Mouse (Mus musculus) E14TG2a.4 (cell line): ENCODE measurements around the gene Slc9a9.

Source experiments
- H3K27me3 ChIP-seq: 2 replicates; pipeline ENCODE4 v1.6.1; 2014; ENCODE audit warnings: low read length, control low read depth; ENCODE audit not compliant: insufficient read depth
- H3K36me3 ChIP-seq: 2 replicates; pipeline ENCODE4 v1.6.1; 2014; ENCODE audit warnings: low read length, control low read depth; ENCODE audit not compliant: insufficient read depth
- H3K4me1 ChIP-seq: replicated peaks from 2 replicates; pipeline ENCODE4 v1.6.1; 2014; ENCODE audit warnings: low read depth, low read length, control low read depth
- H3K4me3 ChIP-seq: replicated peaks from 2 replicates; pipeline ENCODE4 v1.5.1; 2014; ENCODE audit warnings: mild to moderate bottlenecking, low read length
- H3K9me3 ChIP-seq: 2 replicates; pipeline ENCODE4 v1.6.1; 2014; ENCODE audit warnings: low read length, control low read depth
- CTCF ChIP-seq: conservative IDR thresholded peaks from 2 replicates; pipeline ENCODE4 v1.5.1; 2014; ENCODE audit warnings: low read length
- NANOG ChIP-seq: IDR thresholded peaks from 2 replicates; pipeline ENCODE4 v1.6.1; 2014; ENCODE audit warnings: borderline replicate concordance, low read length, mixed read lengths
- POU5F1 ChIP-seq: IDR thresholded peaks from 2 replicates; pipeline ENCODE4 v1.6.1; 2014; ENCODE audit warnings: low read length, borderline replicate concordance

Slc9a9 gene

GRCm38 (mm10) chr9:94750935-94751637 is 81.4 kb downstream of the Slc9a9 start:
- Histone ChIP-seq H3K9me3 (no peaks in the 10 kb centered on the region), H3K36me3 (no peaks in the 10 kb centered on the region), H3K4me1 (0 out of 2 replicates have a peak, but pooled peaks cover 6% of the 10 kb centered on the region), H3K27me3 (peaks cover 15% of the 10 kb centered on the region), H3K4me3 (no peak overlapping the region)
- TF ChIP-seq NANOG = no peak
- no peak for TF ChIP-seq POU5F1
- no peak for TF ChIP-seq CTCF

GRCm38 (mm10) chr9:94751638-94752021 is 81.9 kb downstream of the Slc9a9 start:
- TF ChIP-seq NANOG = no peak
- Histone ChIP-seq H3K36me3 (no peaks in the 10 kb centered on the region), H3K4me3 (no peak overlapping the region), H3K27me3 (peaks cover 15% of the 10 kb centered on the region), H3K9me3 (no peaks in the 10 kb centered on the region), H3K4me1 (0 out of 2 replicates have a peak, but pooled peaks cover 6% of the 10 kb centered on the region)

GRCm38 (mm10) chr9:94752121-94752520 is 82.4 kb downstream of the Slc9a9 start:
- Histone ChIP-seq H3K9me3 (no peaks in the 10 kb centered on the region), H3K36me3 (no peaks in the 10 kb centered on the region), H3K27me3 (peaks cover 15% of the 10 kb centered on the region), H3K4me3 (no peak overlapping the region), H3K4me1 (0 out of 2 replicates have a peak, but pooled peaks cover 6% of the 10 kb centered on the region)
- TF ChIP-seq POU5F1 = no peak
- no peak for TF ChIP-seq NANOG
- TF ChIP-seq CTCF = no peak

GRCm38 (mm10) chr9:94759904-94760303 is 90.2 kb downstream of the Slc9a9 start:
- H3K4me1 ChIP-seq = no peaks in the 10 kb centered on the region
- TF ChIP-seq CTCF (no peak), POU5F1 (no peak), NANOG (no peak)
- no peak overlapping the region for H3K4me3 ChIP-seq
- no peaks in the 10 kb centered on the region for H3K36me3 ChIP-seq
- no peaks in the 10 kb centered on the region for H3K9me3 ChIP-seq
- no peaks in the 10 kb centered on the region for H3K27me3 ChIP-seq

- Histone ChIP-seq H3K4me1 (no peaks in the 10 kb centered on the region), H3K36me3 (no peaks in the 10 kb centered on the region), H3K27me3 (no peaks in the 10 kb centered on the region), H3K9me3 (no peaks in the 10 kb centered on the region), H3K4me3 (no peak overlapping the region)
- TF ChIP-seq POU5F1 (no peak), NANOG (no peak), CTCF (no peak)
Observed at GRCm38 (mm10) chr9:94768114-94768513, 98.4 kb downstream of the Slc9a9 start.

GRCm38 (mm10) chr9:94768524-94768923 is 98.8 kb downstream of the Slc9a9 start:
- Histone ChIP-seq H3K4me1 (no peaks in the 10 kb centered on the region), H3K4me3 (no peak overlapping the region), H3K27me3 (no peaks in the 10 kb centered on the region), H3K9me3 (no peaks in the 10 kb centered on the region), H3K36me3 (no peaks in the 10 kb centered on the region)
- TF ChIP-seq POU5F1 (no peak), CTCF (no peak), NANOG (no peak)

DNA sequence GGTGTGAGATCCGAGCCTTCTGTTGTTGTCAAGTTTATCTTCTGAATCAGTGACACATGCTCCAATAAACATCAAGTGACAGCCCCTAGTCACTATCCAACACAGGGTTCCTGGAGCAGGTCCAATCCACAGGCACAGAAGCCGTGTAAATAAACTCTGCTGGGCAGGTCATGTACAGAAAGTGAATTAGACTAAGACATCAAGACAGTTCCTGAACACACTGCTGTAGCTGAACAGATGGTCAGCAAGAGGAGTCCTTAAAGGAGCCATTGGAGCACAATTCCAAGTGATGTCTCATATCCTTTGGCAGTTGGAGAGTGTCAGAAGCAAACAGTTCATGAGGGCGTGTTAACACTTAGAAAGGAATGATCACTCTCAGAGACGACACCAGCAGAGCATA is 103.6 kb downstream of the Slc9a9 start:
- no peaks in the 10 kb centered on the region for H3K9me3 ChIP-seq
- no peak for TF ChIP-seq POU5F1
- no peak for TF ChIP-seq CTCF
- no peak for TF ChIP-seq NANOG
- no peaks in the 10 kb centered on the region for H3K4me1 ChIP-seq
- H3K36me3 ChIP-seq = no peaks in the 10 kb centered on the region
- H3K4me3 ChIP-seq = no peak overlapping the region
- H3K27me3 ChIP-seq = no peaks in the 10 kb centered on the region

DNA sequence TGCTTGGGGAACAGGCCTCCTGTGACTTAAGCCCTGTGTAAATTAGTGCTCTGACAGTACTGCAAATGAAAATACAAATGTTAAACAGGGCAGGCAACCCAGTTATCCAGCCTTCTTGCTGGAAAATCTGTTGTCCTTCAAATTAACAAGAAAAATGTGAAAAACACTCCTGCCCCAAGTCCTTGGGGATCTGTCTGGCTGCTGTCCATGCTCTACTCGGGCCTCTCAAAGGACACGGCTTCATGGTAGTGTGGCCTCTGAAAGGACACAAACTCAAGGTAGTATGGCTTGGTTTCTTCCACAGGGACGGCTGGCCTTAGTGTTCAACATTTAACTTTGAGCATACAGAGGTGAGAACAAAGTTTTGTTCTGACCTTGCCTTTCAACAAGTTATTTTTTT is 118.6 kb downstream of the Slc9a9 start:
- Histone ChIP-seq H3K9me3 (no peaks in the 10 kb centered on the region), H3K36me3 (no peaks in the 10 kb centered on the region), H3K4me3 (no peak overlapping the region), H3K27me3 (no peaks in the 10 kb centered on the region), H3K4me1 (no peaks in the 10 kb centered on the region)
- no peak for TF ChIP-seq NANOG
- no peak for TF ChIP-seq CTCF
- TF ChIP-seq POU5F1 = no peak

- Histone ChIP-seq H3K27me3 (no peaks in the 10 kb centered on the region), H3K9me3 (no peaks in the 10 kb centered on the region), H3K4me3 (no peak overlapping the region), H3K4me1 (no peaks in the 10 kb centered on the region), H3K36me3 (no peaks in the 10 kb centered on the region)
- TF ChIP-seq CTCF (no peak), NANOG (no peak), POU5F1 (no peak)
Observed at GRCm38 (mm10) chr9:94790966-94791365, 121.3 kb downstream of the Slc9a9 start.
